Mouse (Mus musculus) olfactory bulb, adult 2 months (tissue): ENCODE measurements at regions not wholly inside any gene's neighbourhood (a gene's known extent, or its start where the extent isn't known, plus 50 kb on each side); places are given as distances from the start of the nearest gene placed in this dataset.

Experiments used
- CTCF ChIP-seq: fragments of 200-500 bp; IDR thresholded peaks from 2 replicates; pipeline ENCODE4 v1.5.1; 2012; ENCODE audit warnings: low read depth, mild to moderate bottlenecking, low read length, moderate library complexity; ENCODE audit not compliant: insufficient read depth
- POLR2A ChIP-seq: fragments of 200-500 bp; IDR thresholded peaks from 2 replicates; pipeline ENCODE4 v1.6.1; 2012; ENCODE audit warnings: mild to moderate bottlenecking, low read depth, low read length, moderate library complexity; ENCODE audit not compliant: insufficient read depth

DNA sequence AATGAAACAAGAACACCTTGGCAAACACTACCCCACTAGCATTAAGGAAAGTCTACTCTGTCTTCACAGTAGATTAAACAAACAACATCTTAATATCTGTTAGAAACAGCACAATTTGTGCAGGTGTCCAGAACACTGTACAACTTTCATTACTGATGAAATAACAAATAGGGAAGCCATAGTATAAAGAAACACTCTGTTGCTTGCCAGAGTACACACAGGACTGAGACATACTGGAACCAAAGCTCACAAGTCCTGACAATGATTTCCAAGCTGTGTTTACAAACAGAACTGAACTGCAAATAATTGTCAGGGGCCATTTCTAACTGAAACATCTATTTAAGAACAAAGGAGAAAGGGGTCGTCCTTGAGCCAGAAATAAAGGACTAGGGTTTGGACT, 478.4 kb downstream of the Klf12 start:
- TF ChIP-seq POLR2A (no peak), CTCF (no peak)
